Mouse (Mus musculus): ENCODE measurements around the gene Atp2b2. TPM values are rescaled to one million over a fixed set of nuclear protein-coding genes. Genes with fewer than 3 reads are reported as not detected.

Atp2b2 gene
- total RNA-seq, 4 experiments from 2014 or later = 288 to 357 (median 324) TPM

- DNase-seq (ENCODE audit: low spot score in 2 of 2) = no peak
These were observed 181.6 kb downstream of the Atp2b2 start for GRCm38 (mm10) chr6:113860735-113861374.

DNA sequence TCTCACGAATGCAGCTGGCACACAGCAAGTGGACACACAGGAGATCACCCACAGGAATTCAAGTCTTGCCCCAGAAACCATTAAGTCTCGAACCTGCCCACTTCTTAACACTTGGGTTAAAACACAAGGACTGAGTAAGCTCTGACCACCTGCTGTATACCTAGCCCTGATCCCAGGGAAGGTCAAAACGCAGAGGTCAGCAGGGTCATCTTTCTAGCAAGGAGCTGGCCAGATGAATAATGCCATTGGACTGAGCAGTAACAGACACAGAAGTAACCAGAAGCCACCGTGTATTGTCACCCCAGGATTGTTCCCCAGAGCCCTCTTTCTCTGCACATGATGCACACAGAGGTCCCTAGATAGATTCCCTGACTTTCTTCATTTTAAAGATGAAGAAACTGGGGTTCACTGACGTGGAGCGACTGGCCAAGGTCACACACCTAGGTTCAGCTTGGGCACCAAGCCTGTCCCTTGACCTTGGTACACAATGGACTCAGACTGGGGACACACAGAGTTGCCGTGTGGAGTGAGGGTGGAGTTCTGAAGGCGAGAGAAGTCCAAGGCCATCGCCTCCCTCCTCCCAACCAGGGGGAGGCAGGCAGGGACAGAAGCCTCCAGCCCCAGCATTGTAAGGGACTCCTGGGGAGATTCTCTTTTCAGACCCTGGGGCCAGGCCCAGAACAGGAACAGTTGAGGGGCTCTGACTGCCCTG is 182.2 kb downstream of the Atp2b2 start:
- no peak for DNase-seq (ENCODE audit: low spot score in 2 of 2)

DNA sequence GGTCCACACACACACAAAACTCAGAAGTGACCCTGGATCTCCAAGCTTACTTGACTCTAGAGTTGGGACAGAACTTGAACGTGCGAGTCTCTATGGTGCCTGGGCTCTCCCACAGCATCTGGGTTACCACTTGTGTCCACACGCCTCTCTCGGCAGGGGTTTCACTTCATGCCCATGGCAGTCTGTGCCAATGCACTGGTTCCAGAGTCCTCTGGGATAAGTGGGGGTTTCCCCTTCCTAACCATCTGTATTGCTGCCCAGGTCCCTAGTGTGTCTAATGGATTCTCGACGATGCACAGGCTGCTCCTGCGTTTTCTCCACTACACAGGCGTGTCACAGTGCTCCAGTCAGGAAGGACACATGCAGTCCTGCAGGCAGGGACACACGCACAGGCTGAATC is 184.1 kb downstream of the Atp2b2 start:
- no peak for DNase-seq (ENCODE audit: low spot score in 2 of 2)

- DNase-seq (ENCODE audit: low spot score in 2 of 2) = no peak
These were observed 185.0 kb downstream of the Atp2b2 start for GRCm38 (mm10) chr6:113857310-113857873.

- DNase-seq (ENCODE audit: low spot score in 2 of 2) = peak; percentile 83 to 85
These were observed 185.6 kb downstream of the Atp2b2 start for GRCm38 (mm10) chr6:113856790-113857189.

GRCm38 (mm10) chr6:113856095-113856646 is 186.2 kb downstream of the Atp2b2 start:
- DNase-seq (ENCODE audit: low spot score in 2 of 2) = no peak

GRCm38 (mm10) chr6:113855581-113855980 is 186.8 kb downstream of the Atp2b2 start:
- DNase-seq (ENCODE audit: low spot score in 2 of 2) = no peak

DNA sequence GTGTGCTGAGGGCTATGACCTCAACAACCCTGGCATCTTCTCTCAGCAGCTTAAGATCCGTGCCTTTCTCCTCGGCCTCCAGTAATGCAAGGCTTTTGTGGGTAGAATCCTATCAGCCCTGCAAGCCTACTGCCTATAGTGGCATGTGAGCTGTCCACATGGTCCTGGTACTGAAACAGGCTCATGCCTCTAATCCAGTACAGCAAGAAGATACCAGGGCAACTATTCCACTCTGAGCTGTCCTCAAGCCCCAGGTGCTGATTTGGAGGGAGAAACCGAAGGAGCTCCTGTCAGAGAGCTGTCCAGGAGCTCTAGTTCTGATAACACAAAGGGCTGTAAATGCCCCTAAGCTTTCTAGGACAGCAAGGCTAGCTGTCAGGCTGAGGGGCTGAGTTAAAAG is 190.1 kb downstream of the Atp2b2 start:
- DNase-seq (ENCODE audit: low spot score in 2 of 2) = no peak

GRCm38 (mm10) chr6:113849819-113850218 is 192.6 kb downstream of the Atp2b2 start:
- DNase-seq (ENCODE audit: low spot score in 2 of 2) = no peak

DNA sequence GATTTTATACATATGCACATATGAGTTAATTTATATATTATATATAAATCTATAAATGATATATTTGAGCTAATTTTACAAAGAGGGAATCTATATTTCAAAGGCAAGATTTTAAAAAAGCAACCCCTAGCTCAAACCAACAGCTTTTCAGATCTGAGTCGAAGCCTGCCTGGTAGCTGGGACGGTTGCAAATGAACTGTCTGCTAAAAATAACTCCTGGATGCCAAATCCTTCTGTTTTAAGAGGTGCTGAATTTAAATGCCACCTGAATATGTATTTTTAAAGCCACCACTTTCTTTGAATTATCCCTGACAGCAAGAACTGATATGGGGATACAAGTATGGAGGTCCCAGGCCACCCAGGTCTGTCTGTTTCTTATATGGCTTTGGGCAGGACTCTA is 193.8 kb downstream of the Atp2b2 start:
- no peak for DNase-seq (ENCODE audit: low spot score in 2 of 2)

DNA sequence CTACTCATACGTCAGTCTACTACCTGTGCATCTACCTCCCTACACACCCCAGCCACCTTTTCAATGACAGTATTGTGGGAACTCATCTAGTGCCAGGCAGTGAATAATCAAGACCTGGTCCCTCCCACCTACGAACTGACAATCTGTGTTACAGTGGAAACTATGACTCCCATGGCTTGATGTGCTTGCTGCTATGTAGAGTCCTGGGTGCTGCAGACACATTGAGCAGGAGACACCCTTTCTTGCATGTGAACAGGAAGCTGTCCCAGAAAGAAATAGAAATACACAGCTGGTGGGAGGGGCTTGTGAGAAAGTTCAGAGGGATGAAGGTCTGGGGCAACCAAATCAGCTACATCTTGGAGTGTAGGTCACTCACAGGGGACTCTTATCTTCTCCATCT is 195.3 kb downstream of the Atp2b2 start:
- no peak for DNase-seq (ENCODE audit: low spot score in 2 of 2)

DNA sequence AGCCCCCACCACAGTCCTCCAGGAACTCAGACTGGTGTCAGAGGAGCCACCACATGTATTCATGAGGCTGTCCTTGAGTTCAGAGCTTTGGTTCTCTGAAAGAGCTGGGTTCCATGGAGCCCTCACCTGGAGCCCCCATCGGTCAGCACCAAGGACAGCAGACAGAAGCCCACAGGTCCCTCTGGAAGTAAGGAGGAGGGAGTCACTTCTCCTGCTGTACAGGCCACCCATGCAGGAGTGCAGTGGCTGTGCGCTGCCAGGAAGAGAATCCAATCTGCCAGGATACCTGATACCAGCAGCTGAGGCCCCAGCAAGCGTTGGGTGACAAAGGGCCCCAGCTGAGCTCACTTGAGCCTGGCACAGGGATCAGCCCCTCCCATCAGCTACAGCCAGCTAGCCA is 199.2 kb downstream of the Atp2b2 start:
- no peak for DNase-seq (ENCODE audit: low spot score in 2 of 2)

DNA sequence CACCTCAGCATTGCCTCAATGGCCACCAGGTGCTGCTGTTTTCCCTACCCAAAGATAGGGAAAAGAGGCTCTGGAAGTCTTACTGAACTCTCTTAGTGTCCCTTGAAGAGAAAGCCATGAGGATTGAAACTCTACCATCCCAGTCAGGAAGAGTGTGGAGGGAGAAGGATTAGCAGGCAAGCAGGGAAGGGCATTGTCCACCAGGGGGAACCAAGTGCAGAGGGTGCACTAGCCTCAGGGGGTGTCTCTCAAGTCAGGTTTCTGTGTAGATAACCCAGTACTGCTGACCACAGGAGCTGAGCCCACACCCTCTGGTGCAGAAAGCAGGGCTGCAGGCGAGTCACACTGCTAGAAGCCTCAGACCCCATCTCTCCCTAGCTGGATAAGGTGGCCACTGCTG is 203.9 kb downstream of the Atp2b2 start:
- DNase-seq (ENCODE audit: low spot score in 2 of 2) = no peak

GRCm38 (mm10) chr6:113837740-113838139 is 204.7 kb downstream of the Atp2b2 start:
- no peak for DNase-seq (ENCODE audit: low spot score in 2 of 2)

- DNase-seq (ENCODE audit: low spot score in 2 of 2) = no peak
These were observed 205.9 kb downstream of the Atp2b2 start for GRCm38 (mm10) chr6:113836545-113836944.

- no peak for DNase-seq (ENCODE audit: low spot score in 2 of 2)
These were observed 211.9 kb downstream of the Atp2b2 start for GRCm38 (mm10) chr6:113830463-113830862.

DNA sequence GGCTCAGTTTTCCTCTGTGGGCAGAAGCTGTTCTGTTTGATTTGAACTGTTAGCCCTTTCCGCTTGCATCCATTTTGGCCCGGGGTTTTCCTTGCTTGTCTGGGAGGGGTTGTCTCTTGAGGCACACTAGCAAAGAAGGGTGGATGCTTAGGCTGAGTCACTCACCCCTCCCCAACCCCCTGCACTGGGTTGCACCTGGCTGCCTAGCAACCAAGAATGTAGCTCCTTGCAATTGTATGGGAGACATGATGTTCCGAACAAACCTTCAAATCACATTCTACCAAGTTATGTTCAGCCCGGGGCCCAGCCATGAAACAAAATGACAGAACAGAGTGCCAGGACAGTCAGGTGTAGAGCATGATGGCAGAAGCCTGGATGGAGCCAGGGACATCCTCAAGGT is 215.1 kb downstream of the Atp2b2 start:
- DNase-seq (ENCODE audit: low spot score in 2 of 2) = no peak

GRCm38 (mm10) chr6:113822417-113822816 is 220.0 kb downstream of the Atp2b2 start:
- DNase-seq (ENCODE audit: low spot score in 2 of 2) = peak; percentile 47 to 72

DNA sequence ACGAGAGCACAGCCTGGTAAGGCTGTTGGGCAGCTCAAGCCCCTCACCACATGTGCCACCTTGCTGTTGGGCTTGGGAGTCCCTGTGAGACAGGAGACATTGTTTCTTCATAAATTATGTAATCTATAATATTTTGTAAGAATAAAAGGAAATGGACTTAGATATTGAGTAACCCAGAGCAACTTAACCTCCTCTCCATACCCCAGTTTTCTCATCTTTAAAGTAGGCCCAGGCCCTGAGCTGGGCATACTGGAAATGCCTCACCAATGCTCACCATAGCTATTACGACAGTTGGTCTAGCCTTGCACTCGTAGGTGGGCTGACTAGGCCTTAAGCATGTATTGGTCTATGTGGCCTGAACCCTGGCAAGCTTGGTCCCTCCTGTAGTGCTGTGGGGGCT is 225.7 kb downstream of the Atp2b2 start:
- DNase-seq (ENCODE audit: low spot score in 2 of 2) = no peak

- no peak for DNase-seq (ENCODE audit: low spot score in 2 of 2)
These were observed 231.0 kb downstream of the Atp2b2 start for GRCm38 (mm10) chr6:113811462-113811861.

GRCm38 (mm10) chr6:113810667-113811066 is 231.7 kb downstream of the Atp2b2 start:
- DNase-seq (ENCODE audit: low spot score in 2 of 2) = no peak

DNA sequence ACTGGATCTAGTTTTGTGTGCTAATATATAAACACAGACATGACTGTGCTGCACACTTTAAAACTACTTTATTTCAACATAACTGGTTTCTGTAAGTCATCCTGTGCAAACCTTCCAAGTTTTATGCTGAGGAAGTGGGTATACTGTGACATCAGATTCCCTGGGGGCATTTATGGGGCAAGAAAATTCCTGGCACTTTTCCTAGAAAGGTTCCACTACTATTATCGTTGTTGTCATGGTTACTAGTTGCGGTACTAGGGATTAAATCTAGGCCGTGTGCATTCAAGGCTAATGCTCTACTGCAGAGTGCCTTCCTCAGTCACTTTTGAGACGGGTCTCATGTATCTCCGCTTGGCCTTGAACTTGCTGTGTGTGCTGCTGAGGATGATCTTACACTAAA is 236.2 kb downstream of the Atp2b2 start:
- no peak for DNase-seq (ENCODE audit: low spot score in 2 of 2)

DNA sequence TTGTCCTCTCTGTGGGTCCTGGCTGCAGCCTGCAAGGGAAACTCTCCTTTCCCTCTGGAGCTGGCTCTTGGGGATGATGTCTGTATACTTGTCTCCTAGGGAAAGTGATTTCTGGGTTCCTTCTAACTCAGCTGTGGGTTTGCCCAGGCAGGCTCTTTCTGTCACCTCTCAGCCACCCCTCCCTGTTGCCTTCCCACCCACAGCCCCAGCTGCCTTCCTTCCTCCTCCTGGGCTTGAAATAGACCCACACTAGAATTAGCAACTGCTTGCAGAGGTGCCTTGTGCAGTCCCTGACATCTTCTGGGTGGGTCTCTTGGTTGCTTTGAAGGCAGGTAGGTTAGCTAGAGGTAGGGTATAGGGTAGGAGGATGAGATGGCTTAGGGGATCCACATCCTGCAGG is 241.2 kb downstream of the Atp2b2 start:
- DNase-seq (ENCODE audit: low spot score in 2 of 2) = peak; percentile 24 to 66

Measured in layer of hippocampus, adult 8-10 months (tissue).